Mouse (Mus musculus) thymus, postnatal 25 days (tissue): ENCODE data around the gene Myo9b.
A peak's percentile ranks its signal among the peaks of the same experiment; 100 is the strongest.
"Not testable (repeated sequence)": the region's sequence is repeated elsewhere in the genome, so short reads cannot be mapped to it uniquely, and the experiment has no call there.

Experiments used
- DNase-seq: peaks from one replicate; pipeline ENCODE4 v3.0.0; 2022

The Myo9b gene

GRCm38 (mm10) chr8:71272286-71273150 is at the start of gene Myo9b, which contains the start of gene Haus8:
Myo9b (plus strand) TSS chr8:71272714.
Haus8 (minus strand) TSS chr8:71272934.
- peak; percentile 99 for DNase-seq

GRCm38 (mm10) chr8:71224560-71224959 is 48.0 kb upstream of the Myo9b start:
- peak; percentile 5 for DNase-seq

GRCm38 (mm10) chr8:71242757-71243156 is 29.8 kb upstream of the Myo9b start:
- DNase-seq, result no peak

- DNase-seq, result no peak
These were observed 24.3 kb upstream of the Myo9b start for GRCm38 (mm10) chr8:71248203-71248602.

GRCm38 (mm10) chr8:71256545-71257232 is 15.8 kb upstream of the Myo9b start:
- DNase-seq, result no peak

GRCm38 (mm10) chr8:71261234-71261633 is 11.3 kb upstream of the Myo9b start:
- peak; percentile 25 for DNase-seq

- no peak for DNase-seq
These were observed 4.8 kb upstream of the Myo9b start for GRCm38 (mm10) chr8:71267690-71268089.

GRCm38 (mm10) chr8:71268286-71268685 is 4.2 kb upstream of the Myo9b start:
- DNase-seq, result not testable (repeated sequence)

- no peak for DNase-seq
These were observed 884 bp upstream of the Myo9b start for GRCm38 (mm10) chr8:71271630-71272029.

- peak; percentile 73 for DNase-seq
These were observed 617 bp downstream of the Myo9b start for GRCm38 (mm10) chr8:71273151-71273510.

GRCm38 (mm10) chr8:71274478-71274877 is 2.0 kb downstream of the Myo9b start:
- DNase-seq, result no peak

GRCm38 (mm10) chr8:71276166-71276565 is 3.7 kb downstream of the Myo9b start:
- no peak for DNase-seq

- DNase-seq, result not testable (repeated sequence)
These were observed 6.9 kb downstream of the Myo9b start for GRCm38 (mm10) chr8:71279409-71279808.

GRCm38 (mm10) chr8:71281731-71282130 is 9.2 kb downstream of the Myo9b start:
- not testable (repeated sequence) for DNase-seq

- no peak for DNase-seq
These were observed 10.1 kb downstream of the Myo9b start for GRCm38 (mm10) chr8:71282621-71283020.

- DNase-seq, result not testable (repeated sequence)
These were observed 13.7 kb downstream of the Myo9b start for GRCm38 (mm10) chr8:71286223-71286622.

GRCm38 (mm10) chr8:71288441-71288949 is 16.0 kb downstream of the Myo9b start:
- DNase-seq, result no peak

GRCm38 (mm10) chr8:71289098-71289497 is 16.6 kb downstream of the Myo9b start:
- no peak for DNase-seq

GRCm38 (mm10) chr8:71290211-71290610 is 17.7 kb downstream of the Myo9b start:
- DNase-seq, result no peak

- DNase-seq, result no peak
These were observed 18.4 kb downstream of the Myo9b start for GRCm38 (mm10) chr8:71290911-71291310.

GRCm38 (mm10) chr8:71291351-71291750 is 18.8 kb downstream of the Myo9b start:
- no peak for DNase-seq

GRCm38 (mm10) chr8:71293930-71294329 is 21.4 kb downstream of the Myo9b start:
- not testable (repeated sequence) for DNase-seq

GRCm38 (mm10) chr8:71296188-71296621 is 23.7 kb downstream of the Myo9b start:
- DNase-seq, result no peak

GRCm38 (mm10) chr8:71296784-71297183 is 24.3 kb downstream of the Myo9b start:
- no peak for DNase-seq
